Mouse (Mus musculus) ES-Bruce4 (cell line): ENCODE measurements around the gene 3110009E18Rik.

Experiments used
- CTCF ChIP-seq: IDR thresholded peaks from one replicate; pipeline ENCODE4 v1.8.1; 2011; ENCODE audit warnings: low read depth, low read length
- EP300 ChIP-seq: IDR thresholded peaks from 2 replicates; pipeline ENCODE4 v1.6.1; 2011; ENCODE audit warnings: low read depth, low read length; ENCODE audit not compliant: insufficient read depth
- POLR2A ChIP-seq: IDR thresholded peaks from one replicate; pipeline ENCODE4 v1.8.1; 2011; ENCODE audit warnings: low read length; ENCODE audit not compliant: insufficient read depth

DNA sequence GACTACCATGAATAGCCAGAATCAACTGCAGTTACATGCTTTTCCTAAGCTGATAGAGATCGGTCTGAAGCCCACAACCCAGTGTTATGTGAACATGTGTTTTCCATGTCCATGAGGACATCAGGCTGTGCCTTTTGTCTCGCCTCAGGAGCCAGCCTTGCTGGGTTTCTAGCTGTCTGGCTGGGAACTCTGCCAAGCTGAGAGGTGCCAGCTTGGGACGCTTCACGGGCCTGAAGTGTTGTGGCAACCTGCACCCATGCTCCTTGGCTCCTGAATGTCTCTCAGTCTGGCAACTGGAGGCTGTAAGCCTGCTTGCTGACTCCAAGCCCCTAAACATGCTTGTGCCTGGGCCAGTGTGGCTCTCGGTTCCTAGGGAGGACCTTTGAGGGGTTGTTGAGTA lies 21.6 kb downstream of the 3110009E18Rik start:
- no peak for TF ChIP-seq CTCF
- TF ChIP-seq POLR2A, result no peak
- TF ChIP-seq EP300, result no peak
